Mouse (Mus musculus): ENCODE measurements at regions not wholly inside any gene's neighbourhood (a gene's known extent, or its start where the extent isn't known, plus 50 kb on each side); places are given as distances from the start of the nearest gene placed in this dataset.

- DNase-seq (ENCODE audit: low spot score): no peak
Measured at GRCm38 (mm10) chr5:149909108-149909739, 109.3 kb upstream of the Rxfp2 start.

DNA sequence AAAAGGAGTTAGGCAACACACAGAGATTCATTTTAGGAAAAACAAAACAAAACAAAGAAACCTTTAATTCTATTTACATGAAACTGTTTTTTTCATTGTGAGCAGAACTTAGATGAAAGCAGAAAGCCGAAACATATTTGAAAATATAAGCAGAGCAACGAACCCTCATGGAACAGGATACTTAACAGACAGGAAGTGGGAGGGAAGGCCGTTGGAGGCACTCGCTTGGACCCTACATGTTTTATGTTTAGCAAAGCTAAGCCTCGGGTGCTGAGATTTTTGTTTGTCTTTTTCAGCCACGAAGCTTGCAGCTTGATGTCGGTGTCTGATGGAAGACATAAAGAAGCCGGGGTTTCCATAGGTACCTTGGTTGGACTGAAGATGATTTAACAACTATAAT, 108.5 kb upstream of the Rxfp2 start:
- DNase-seq (ENCODE audit: low spot score): no peak

GRCm38 (mm10) chr5:149911968-149912367, 106.5 kb upstream of the Rxfp2 start:
- no peak for DNase-seq (ENCODE audit: low spot score)

DNA sequence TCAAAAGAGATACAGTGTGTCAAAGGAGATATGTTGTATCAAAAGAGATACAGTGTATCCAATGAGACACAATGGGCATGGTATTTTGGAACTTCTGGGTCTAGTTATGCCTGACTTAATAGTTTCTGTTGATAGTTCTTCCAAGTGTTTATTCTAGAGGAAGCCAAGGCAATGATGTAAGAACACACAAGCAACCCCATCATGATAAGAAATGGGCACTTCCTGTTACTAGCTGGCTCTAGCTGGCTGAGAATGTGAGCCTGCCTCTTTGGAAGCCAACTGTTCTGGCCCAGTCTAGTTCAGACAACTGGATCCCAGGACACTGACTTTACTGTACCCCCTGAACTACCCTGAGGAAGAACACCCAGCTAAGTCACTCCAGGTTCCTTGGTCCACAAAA, 102.7 kb upstream of the Rxfp2 start:
- no peak for DNase-seq (ENCODE audit: low spot score)

DNA sequence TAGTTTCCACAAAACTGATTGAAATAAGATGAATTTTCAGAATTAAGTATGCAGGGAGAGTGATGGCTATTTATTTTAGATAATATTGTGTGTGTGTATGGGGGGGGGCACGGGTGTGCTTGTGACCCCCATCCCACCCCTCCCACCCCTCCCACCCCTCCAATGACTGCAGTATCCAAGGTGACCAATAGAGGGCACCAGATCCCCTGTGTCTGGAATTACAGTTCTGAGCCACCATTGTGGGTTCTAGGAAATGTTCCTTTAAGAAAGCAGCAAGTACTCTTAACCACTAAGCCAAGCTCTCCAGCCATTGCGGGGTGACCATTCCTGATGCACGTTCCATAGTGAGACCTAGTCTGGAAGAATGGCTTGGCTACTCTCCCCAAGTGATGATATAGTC, 101.1 kb upstream of the Rxfp2 start:
- DNase-seq (ENCODE audit: low spot score): no peak

DNA sequence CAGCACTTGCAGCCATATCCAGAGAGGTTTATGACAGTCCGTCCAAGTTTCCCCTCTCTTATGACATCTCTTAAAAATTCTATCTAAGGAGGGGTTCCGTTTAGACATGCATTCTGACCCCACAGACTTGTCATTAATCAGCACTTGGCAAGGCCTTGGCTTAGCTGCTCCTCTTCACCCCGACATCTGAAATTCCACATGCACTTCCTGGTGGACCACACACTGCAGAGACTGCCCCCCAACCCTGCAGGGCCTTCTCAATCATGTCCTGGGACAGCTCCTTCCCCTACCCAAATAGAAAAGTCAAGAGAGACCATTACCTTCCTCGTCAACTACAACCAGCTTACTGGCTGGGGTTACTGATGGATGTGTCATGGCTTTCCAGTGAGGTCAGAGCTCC, 99.4 kb upstream of the Rxfp2 start:
- DNase-seq (ENCODE audit: low spot score): no peak

- no peak for DNase-seq (ENCODE audit: low spot score)
Measured at GRCm38 (mm10) chr5:149920326-149920725, 98.1 kb upstream of the Rxfp2 start.

- DNase-seq (ENCODE audit: low spot score): no peak
Measured at GRCm38 (mm10) chr5:149924501-149924900, 94.0 kb upstream of the Rxfp2 start.

DNA sequence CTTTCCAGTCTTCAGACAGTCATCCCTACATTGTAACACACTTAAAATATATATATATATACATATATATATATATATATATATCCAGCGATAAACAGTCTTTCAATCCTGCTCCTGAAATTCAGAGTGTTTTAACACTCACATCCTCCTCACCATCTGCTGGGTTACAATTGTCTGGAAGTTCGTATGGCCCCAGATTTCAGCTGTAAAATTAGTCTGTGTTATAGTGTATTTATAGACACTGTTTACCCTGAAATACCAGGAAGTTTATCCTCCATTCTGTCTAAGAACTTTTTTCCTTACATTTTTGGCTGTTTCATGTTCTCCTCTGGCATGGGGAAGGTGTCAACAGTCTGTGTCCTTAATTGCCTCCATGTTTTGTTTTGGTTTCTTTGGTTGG, 91.7 kb upstream of the Rxfp2 start:
- peak; percentile 24 for DNase-seq (ENCODE audit: low spot score)

- no peak for DNase-seq (ENCODE audit: low spot score)
Measured at GRCm38 (mm10) chr5:149931574-149932161, 86.8 kb upstream of the Rxfp2 start.

- DNase-seq (ENCODE audit: low spot score): no peak
Measured at GRCm38 (mm10) chr5:149932220-149932619, 86.3 kb upstream of the Rxfp2 start.

DNA sequence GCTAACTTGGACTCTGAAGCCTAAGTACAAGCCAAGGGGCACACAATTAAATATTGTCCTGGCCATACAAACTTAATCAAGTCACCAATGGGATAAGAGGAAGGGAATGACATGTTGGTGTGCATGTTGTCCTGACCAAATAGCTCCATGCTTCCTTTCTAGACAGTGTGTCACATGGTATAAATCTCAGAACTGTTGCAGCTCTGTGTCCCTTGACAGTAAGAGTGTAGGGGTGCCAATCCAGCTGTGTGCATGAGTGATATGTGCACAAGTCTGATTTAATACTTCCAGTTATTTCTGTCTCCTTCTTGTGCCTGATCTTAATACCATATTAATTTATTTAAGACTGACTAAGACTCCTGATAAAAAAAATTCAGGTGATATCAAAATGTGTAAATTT, 72.8 kb upstream of the Rxfp2 start:
- DNase-seq (ENCODE audit: low spot score): no peak

- no peak for DNase-seq (ENCODE audit: low spot score)
Measured at GRCm38 (mm10) chr5:149947491-149947890, 71.0 kb upstream of the Rxfp2 start.

DNA sequence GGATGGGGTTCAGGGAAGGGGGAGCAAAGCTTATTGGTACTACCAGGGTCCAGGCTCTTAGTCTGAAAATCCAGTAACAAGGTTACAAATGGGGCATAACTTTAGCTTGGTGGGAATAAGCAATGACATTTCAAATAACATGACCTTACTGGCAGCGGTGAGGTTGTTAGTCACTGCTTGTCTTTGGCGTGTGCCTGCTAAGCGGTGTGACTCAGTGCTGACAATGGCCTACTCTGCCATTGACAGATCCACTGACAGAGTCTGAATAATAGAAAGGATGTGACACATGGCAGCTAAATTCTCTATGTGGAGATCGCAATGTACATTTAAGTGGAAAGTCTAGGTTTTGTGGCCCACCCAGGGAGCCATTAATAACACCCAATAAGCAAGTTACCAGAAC, 61.5 kb upstream of the Rxfp2 start:
- DNase-seq (ENCODE audit: low spot score): no peak

GRCm38 (mm10) chr5:149961178-149961577, 57.3 kb upstream of the Rxfp2 start:
- DNase-seq (ENCODE audit: low spot score): no peak

- no peak for DNase-seq (ENCODE audit: low spot score)
Measured at GRCm38 (mm10) chr5:149964748-149965147, 53.7 kb upstream of the Rxfp2 start.
